Mouse (Mus musculus) E14TG2a.4 (cell line): Measurements from ENCODE around the gene Wdfy4.

Experiments used
- H3K27me3 ChIP-seq: 2 replicates; pipeline ENCODE4 v1.6.1; 2014; ENCODE audit warnings: low read length, control low read depth; ENCODE audit not compliant: insufficient read depth
- H3K36me3 ChIP-seq: 2 replicates; pipeline ENCODE4 v1.6.1; 2014; ENCODE audit warnings: low read length, control low read depth; ENCODE audit not compliant: insufficient read depth
- H3K4me1 ChIP-seq: replicated peaks from 2 replicates; pipeline ENCODE4 v1.6.1; 2014; ENCODE audit warnings: low read depth, low read length, control low read depth
- H3K4me3 ChIP-seq: replicated peaks from 2 replicates; pipeline ENCODE4 v1.5.1; 2014; ENCODE audit warnings: mild to moderate bottlenecking, low read length
- H3K9me3 ChIP-seq: 2 replicates; pipeline ENCODE4 v1.6.1; 2014; ENCODE audit warnings: low read length, control low read depth
- CTCF ChIP-seq: conservative IDR thresholded peaks from 2 replicates; pipeline ENCODE4 v1.5.1; 2014; ENCODE audit warnings: low read length
- NANOG ChIP-seq: IDR thresholded peaks from 2 replicates; pipeline ENCODE4 v1.6.1; 2014; ENCODE audit warnings: borderline replicate concordance, low read length, mixed read lengths
- POU5F1 ChIP-seq: IDR thresholded peaks from 2 replicates; pipeline ENCODE4 v1.6.1; 2014; ENCODE audit warnings: low read length, borderline replicate concordance

Gene Wdfy4

GRCm38 (mm10) chr14:33082301-33082700 lies 103.0 kb downstream of the Wdfy4 start:
- no peaks in the 10 kb centered on the region for H3K4me1 ChIP-seq
- no peaks in the 10 kb centered on the region for H3K9me3 ChIP-seq
- no peaks in the 10 kb centered on the region for H3K36me3 ChIP-seq
- TF ChIP-seq CTCF (no peak), NANOG (no peak), POU5F1 (no peak)
- no peaks in the 10 kb centered on the region for H3K27me3 ChIP-seq
- no peak overlapping the region for H3K4me3 ChIP-seq

- TF ChIP-seq POU5F1 = no peak
- Histone ChIP-seq H3K9me3 (no peaks in the 10 kb centered on the region), H3K27me3 (no peaks in the 10 kb centered on the region), H3K36me3 (no peaks in the 10 kb centered on the region), H3K4me3 (no peak overlapping the region), H3K4me1 (no peaks in the 10 kb centered on the region)
Measured at GRCm38 (mm10) chr14:33081370-33081860, 103.9 kb downstream of the Wdfy4 start.

DNA sequence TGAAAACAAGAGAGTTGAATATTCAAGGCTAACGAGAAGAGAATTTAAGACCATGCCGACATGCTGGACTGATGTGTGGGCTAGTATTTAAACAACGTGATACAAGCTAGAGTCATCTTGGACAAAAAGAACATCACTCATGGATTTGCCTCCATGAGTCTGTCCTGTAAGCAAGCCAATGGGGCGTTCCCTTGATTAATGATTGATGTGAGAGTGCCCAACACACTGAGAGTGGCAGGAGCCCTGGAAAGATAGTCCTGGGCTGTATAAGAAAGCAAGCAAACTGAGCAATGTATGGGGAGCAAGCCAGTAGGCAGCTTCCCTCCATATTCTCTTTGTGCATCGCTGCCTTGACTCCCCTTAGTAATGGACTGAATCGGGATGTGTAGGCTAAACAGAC lies 106.7 kb downstream of the Wdfy4 start:
- no peak for TF ChIP-seq NANOG
- no peak for TF ChIP-seq POU5F1
- TF ChIP-seq CTCF = no peak
- Histone ChIP-seq H3K9me3 (no peaks in the 10 kb centered on the region), H3K4me3 (no peak overlapping the region), H3K27me3 (peaks cover 3% of the 10 kb centered on the region; the same call in 1 of the 2 replicates), H3K36me3 (no peaks in the 10 kb centered on the region), H3K4me1 (no peaks in the 10 kb centered on the region)

- Histone ChIP-seq H3K9me3 (no peaks in the 10 kb centered on the region), H3K4me3 (no peak overlapping the region), H3K27me3 (peaks cover 3% of the 10 kb centered on the region; the same call in 1 of the 2 replicates), H3K36me3 (no peaks in the 10 kb centered on the region), H3K4me1 (no peaks in the 10 kb centered on the region)
- no peak for TF ChIP-seq CTCF
- TF ChIP-seq NANOG = no peak
- no peak for TF ChIP-seq POU5F1
Measured at GRCm38 (mm10) chr14:33078110-33078509, 107.2 kb downstream of the Wdfy4 start.

- no peaks in the 10 kb centered on the region for H3K9me3 ChIP-seq
- H3K36me3 ChIP-seq = no peaks in the 10 kb centered on the region
- no peak overlapping the region for H3K4me3 ChIP-seq
- TF ChIP-seq NANOG (no peak), POU5F1 (no peak), CTCF (no peak)
- peaks cover 3% of the 10 kb centered on the region; the same call in 1 of the 2 replicates for H3K27me3 ChIP-seq
- H3K4me1 ChIP-seq = no peaks in the 10 kb centered on the region
Measured at GRCm38 (mm10) chr14:33073355-33073754, 112.0 kb downstream of the Wdfy4 start.

- Histone ChIP-seq H3K36me3 (no peaks in the 10 kb centered on the region), H3K4me3 (no peak overlapping the region)
- TF ChIP-seq POU5F1 = no peak
- no peak for TF ChIP-seq NANOG
- no peak for TF ChIP-seq CTCF
Measured at GRCm38 (mm10) chr14:33072351-33072750, 113.0 kb downstream of the Wdfy4 start.

GRCm38 (mm10) chr14:33067676-33068075 lies 117.6 kb downstream of the Wdfy4 start:
- H3K36me3 ChIP-seq = no peaks in the 10 kb centered on the region
- no peak for TF ChIP-seq POU5F1
- TF ChIP-seq CTCF = no peak
- TF ChIP-seq NANOG = no peak
- H3K9me3 ChIP-seq = no peaks in the 10 kb centered on the region
- no peaks in the 10 kb centered on the region for H3K27me3 ChIP-seq
- H3K4me1 ChIP-seq = no peaks in the 10 kb centered on the region
- no peak overlapping the region for H3K4me3 ChIP-seq

More at GRCm38 (mm10) chr14:33072351-33072750, 113.0 kb downstream of the Wdfy4 start:
- Histone ChIP-seq H3K4me1 (no peaks in the 10 kb centered on the region), H3K9me3 (no peaks in the 10 kb centered on the region), H3K27me3 (peaks cover 3% of the 10 kb centered on the region; the same call in 1 of the 2 replicates)

DNA sequence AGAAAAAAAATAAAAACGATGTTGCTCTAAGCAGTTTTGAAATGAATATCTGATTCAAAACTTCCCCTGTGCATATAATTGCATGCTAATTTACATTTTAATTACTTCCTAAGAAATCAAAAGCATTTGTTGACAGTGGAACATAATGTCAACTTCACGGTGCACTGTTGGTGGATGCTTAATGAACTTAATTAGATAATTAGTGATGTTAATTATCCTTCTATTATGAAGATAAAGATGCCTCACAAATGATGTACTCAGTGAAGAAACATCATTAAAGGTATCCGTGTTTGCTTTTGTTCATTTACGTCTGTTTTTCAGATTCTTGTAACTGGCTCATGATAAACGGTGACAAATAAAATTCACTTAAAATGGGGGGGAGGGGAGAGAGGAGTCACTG lies 122.3 kb downstream of the Wdfy4 start:
- no peaks in the 10 kb centered on the region for H3K9me3 ChIP-seq
- TF ChIP-seq NANOG = no peak
- no peak for TF ChIP-seq CTCF
- no peak for TF ChIP-seq POU5F1
- H3K27me3 ChIP-seq = no peaks in the 10 kb centered on the region
- no peaks in the 10 kb centered on the region for H3K36me3 ChIP-seq
- H3K4me3 ChIP-seq = no peak overlapping the region
- H3K4me1 ChIP-seq = no peaks in the 10 kb centered on the region

- Histone ChIP-seq H3K4me1 (no peaks in the 10 kb centered on the region), H3K9me3 (no peaks in the 10 kb centered on the region)
Measured at GRCm38 (mm10) chr14:33058881-33059660, 126.2 kb downstream of the Wdfy4 start.

More at GRCm38 (mm10) chr14:33058881-33059660, 126.2 kb downstream of the Wdfy4 start:
- Histone ChIP-seq H3K27me3 (no peaks in the 10 kb centered on the region), H3K36me3 (no peaks in the 10 kb centered on the region), H3K4me3 (no peak overlapping the region)
- TF ChIP-seq POU5F1 = no peak
- no peak for TF ChIP-seq NANOG
- no peak for TF ChIP-seq CTCF
